Mouse (Mus musculus) G1E (cell line): ENCODE data around the gene Gramd1b. TPM values are rescaled to one million over a fixed set of nuclear protein-coding genes. Genes with fewer than 3 reads are reported as not detected.

Source experiments
- ATAC-seq: 2 replicates; pipeline ENCODE4 v1.8.0; 2016; ENCODE audit warnings: mild to moderate bottlenecking; ENCODE audit not compliant: insufficient number of reproducible peaks, poor library complexity, low FRiP score, severe bottlenecking; ENCODE audit errors: extremely low read depth
- DNase-seq: peaks from one replicate; pipeline ENCODE4 v3.0.0; 2012; ENCODE audit warnings: low spot score
- H3K27me3 ChIP-seq: 2 replicates; pipeline ENCODE4 v1.6.1; 2012; ENCODE audit warnings: mild to moderate bottlenecking, low read length, inconsistent platforms; ENCODE audit not compliant: insufficient read depth
- H3K36me3 ChIP-seq: replicated peaks from 2 replicates; pipeline ENCODE3; 2012; ENCODE audit warnings: mild to moderate bottlenecking, inconsistent platforms
- H3K4me1 ChIP-seq: 2 replicates; pipeline ENCODE4 v1.6.1; 2012; ENCODE audit warnings: low read depth, low read length, inconsistent platforms, mixed read lengths; ENCODE audit not compliant: insufficient read depth
- H3K4me3 ChIP-seq: 2 replicates; pipeline ENCODE4 v1.5.1; 2012; ENCODE audit warnings: low read depth, mild to moderate bottlenecking, inconsistent platforms, low read length, moderate library complexity, mixed read lengths
- H3K9me3 ChIP-seq: replicated peaks from 2 replicates; pipeline ENCODE4 v1.6.1; 2012; ENCODE audit warnings: inconsistent platforms
- CTCF ChIP-seq: IDR thresholded peaks from 2 replicates; pipeline ENCODE4 v1.5.1; 2012; ENCODE audit warnings: low read depth, low read length, inconsistent platforms, mixed read lengths
- GATA1 ChIP-seq: IDR thresholded peaks from 2 replicates; pipeline ENCODE4 v1.6.1; 2012; ENCODE audit warnings: borderline replicate concordance, low read length, inconsistent platforms, mixed read lengths
- GATA2 ChIP-seq: IDR thresholded peaks from 2 replicates; pipeline ENCODE4 v1.6.1; 2012; ENCODE audit warnings: low read depth, low read length, inconsistent platforms, borderline replicate concordance
- POLR2AphosphoS5 ChIP-seq: IDR thresholded peaks from 2 replicates; pipeline ENCODE4 v1.6.1; 2012; ENCODE audit warnings: low read depth, low read length, inconsistent platforms; ENCODE audit not compliant: insufficient replicate concordance
- TAL1 ChIP-seq: conservative IDR thresholded peaks from 2 replicates; pipeline ENCODE4 v1.6.1; 2012; ENCODE audit warnings: low read depth, low read length, inconsistent platforms, mixed read lengths
- polyA plus RNA-seq: library from polyadenylated mRNA; stranded (reverse); fragments of >175 nt; gene quantifications from 2 replicates; pipeline ENCODE4 v1.2.3, GENCODE M21; 2012
- total RNA-seq, 2 experiments: library from RNA; stranded (forward) in 1 of 2; stranded (reverse) in 1 of 2; fragments of 200-1000 nt in 1 of 2; fragments of >200 nt in 1 of 2; fragmentation: Nextera tagmentation in 1 of 2; gene quantifications; 2 replicates each; pipeline ENCODE4 v1.2.3; 2014 to 2017

The Gramd1b gene
- total and polyA plus RNA-seq, 3 experiments = 1.3 to 2.1 TPM; not detected in 1

DNA sequence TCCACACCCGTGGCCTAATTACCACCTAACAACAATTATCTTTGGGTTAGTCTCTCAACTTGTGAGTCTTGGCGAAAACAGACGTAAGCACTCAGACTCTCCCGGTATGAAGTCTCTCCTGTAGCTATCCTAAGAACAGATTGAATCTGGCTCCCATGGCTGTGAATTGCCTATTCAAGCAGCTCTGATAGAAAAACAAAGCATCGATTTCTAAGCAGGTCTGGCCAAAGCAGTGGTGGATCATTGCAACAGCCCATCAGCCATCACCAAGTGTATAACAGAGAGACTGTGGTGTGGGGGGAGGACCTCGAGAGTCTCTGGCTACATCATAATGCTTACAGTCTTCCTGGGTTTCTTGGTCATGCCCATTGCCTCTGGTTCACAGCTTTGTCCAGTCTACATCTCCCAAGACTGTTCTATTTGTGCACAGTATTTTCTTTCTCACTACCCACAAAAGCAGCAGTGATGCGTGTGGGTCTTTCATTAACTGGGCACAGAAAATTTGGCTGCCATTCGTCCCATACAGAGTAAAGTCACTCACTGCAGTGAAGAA lies 8.5 kb upstream of the Gramd1b start:
- Histone ChIP-seq H3K36me3 (no peaks in the 10 kb centered on the region), H3K9me3 (no peaks in the 10 kb centered on the region), H3K4me1 (no peaks in the 10 kb centered on the region), H3K27me3 (no peaks in the 10 kb centered on the region), H3K4me3 (no peak overlapping the region)
- TF ChIP-seq CTCF (no peak), TAL1 (no peak), GATA2 (no peak), GATA1 (no peak), POLR2AphosphoS5 (no peak)
- DNase-seq (no peak), ATAC-seq (no peak)

DNA sequence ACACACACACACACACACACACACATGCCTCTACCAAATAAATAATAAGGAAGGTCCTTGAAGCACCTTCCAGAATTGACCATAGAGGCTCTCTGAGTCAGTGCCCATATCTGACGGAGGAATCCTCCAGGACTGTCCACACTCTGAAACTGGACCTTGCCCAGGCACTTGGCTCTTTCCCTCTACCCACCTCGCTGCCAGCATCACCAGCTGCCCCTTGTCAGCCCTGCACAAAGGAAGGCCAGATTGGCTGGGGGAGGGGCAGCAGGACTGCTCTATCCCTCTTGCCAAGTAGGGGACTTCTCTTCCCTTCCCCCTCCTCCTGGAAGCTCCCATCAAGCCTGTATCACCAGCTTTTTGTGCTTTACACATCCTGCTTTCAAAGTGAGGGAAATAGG lies 6.5 kb upstream of the Gramd1b start:
- H3K4me1 ChIP-seq = no peaks in the 10 kb centered on the region
- H3K4me3 ChIP-seq = no peak overlapping the region
- no peaks in the 10 kb centered on the region for H3K9me3 ChIP-seq
- no peak for DNase-seq
- no peaks in the 10 kb centered on the region for H3K36me3 ChIP-seq
- no peak for TF ChIP-seq TAL1
- no peak for TF ChIP-seq CTCF
- no peak for TF ChIP-seq GATA2
- no peak for TF ChIP-seq GATA1
- no peak for TF ChIP-seq POLR2AphosphoS5
- ATAC-seq = no peak
- no peaks in the 10 kb centered on the region for H3K27me3 ChIP-seq

DNA sequence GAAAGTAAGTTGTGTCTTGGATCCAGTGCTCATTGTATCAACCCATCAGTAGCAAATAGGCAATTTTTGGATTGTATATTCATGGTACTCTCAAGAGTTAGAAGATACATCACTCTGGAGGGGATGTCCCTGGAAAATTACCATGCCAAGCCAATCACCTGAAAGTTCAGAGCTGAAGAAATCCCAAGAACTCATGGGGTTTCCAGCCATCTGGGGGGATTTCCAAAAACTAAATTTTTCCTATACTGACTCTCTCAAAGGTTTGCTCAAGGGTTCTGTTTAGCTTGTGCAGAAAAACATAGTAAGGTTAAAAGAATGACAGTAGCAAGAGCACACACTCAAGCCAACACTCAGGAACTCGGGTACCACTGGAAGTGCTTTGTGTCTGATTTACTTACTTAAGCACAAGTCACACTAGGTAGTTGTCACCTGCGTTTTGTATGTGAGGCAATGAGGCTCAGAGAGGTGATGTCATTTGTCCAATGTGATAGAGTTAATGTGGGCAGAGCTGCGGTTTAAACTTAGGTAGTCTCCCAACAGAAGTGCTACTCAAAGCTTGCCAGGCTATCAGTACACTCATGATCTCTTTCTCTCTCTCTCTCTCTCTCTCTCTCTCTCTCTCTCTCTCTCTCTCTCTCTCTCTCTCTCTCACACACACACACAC lies 6.0 kb upstream of the Gramd1b start:
- Histone ChIP-seq H3K27me3 (no peaks in the 10 kb centered on the region), H3K4me3 (no peak overlapping the region), H3K4me1 (no peaks in the 10 kb centered on the region), H3K9me3 (no peaks in the 10 kb centered on the region), H3K36me3 (no peaks in the 10 kb centered on the region)
- ATAC-seq (no peak), DNase-seq (no peak)
- TF ChIP-seq CTCF (no peak), TAL1 (no peak), GATA2 (no peak), POLR2AphosphoS5 (no peak), GATA1 (no peak)

DNA sequence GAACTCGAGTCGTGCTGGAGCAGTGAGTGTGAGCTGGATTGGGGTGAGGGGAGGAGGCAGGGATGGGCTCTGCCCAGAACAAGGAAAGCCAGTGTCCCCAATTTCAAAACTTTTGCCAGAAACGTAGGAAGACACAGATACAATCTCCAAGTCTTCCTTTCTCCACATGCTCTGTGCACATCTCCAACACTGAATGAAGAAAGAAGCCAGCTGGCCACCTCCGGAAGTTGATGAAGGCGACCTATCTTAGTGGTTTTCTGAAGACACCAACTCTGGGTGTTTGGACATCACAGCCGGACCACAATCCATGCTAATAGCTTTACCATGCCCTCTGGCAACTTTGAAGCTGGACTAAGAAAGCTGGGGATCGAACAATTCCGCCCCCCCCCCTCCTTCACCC lies 647 bp downstream of the Gramd1b start:
- ATAC-seq = no peak
- DNase-seq = no peak
- Histone ChIP-seq H3K4me1 (no peaks in the 10 kb centered on the region), H3K4me3 (no peak overlapping the region), H3K27me3 (no peaks in the 10 kb centered on the region), H3K36me3 (no peaks in the 10 kb centered on the region), H3K9me3 (peaks cover 9% of the 10 kb centered on the region)
- no peak for TF ChIP-seq POLR2AphosphoS5
- no peak for TF ChIP-seq CTCF
- TF ChIP-seq GATA2 = no peak
- TF ChIP-seq TAL1 = no peak
- no peak for TF ChIP-seq GATA1

DNA sequence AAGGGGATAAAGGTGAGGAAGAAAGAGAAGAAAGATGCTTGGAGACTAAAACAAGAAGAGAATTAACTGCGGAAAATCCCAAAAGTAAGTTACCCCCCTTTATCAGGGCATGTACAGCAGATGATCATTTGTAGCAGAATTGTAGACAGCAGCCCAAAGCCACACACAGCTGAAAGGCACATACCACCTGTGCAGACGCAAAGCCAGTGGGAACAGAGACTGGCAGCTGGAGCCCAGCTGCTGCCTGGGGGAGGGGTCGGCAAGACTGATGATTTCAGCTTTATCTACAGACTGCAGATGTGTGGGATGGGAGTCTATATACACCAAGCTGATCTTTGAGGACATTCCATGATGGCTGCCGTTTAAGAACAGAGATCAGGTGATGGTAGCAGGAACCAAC lies 2.5 kb downstream of the Gramd1b start:
- DNase-seq (no peak), ATAC-seq (no peak)
- Histone ChIP-seq H3K4me1 (no peaks in the 10 kb centered on the region), H3K36me3 (no peaks in the 10 kb centered on the region), H3K27me3 (no peaks in the 10 kb centered on the region), H3K9me3 (peaks cover 9% of the 10 kb centered on the region), H3K4me3 (no peak overlapping the region)
- TF ChIP-seq GATA2 (no peak), CTCF (no peak), GATA1 (no peak), POLR2AphosphoS5 (no peak), TAL1 (no peak)

DNA sequence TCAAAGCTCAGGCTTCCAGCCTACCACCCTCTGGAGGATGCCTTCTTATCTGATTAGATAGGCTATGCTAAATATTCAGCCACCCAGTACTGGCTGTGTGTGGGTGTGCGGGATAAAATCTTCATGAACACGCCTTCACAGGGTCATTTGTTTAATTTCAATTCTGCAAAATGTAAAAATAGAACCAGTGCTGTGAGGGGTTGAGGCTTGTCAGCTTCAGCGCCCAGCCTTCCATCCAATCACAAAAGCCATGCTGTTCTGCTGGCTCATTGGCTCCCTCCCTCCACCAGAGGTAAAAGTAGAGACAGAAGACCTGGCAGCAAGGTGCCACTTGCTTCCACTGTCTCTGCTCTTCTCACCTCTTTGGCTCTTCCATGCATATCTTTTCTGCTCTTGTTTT lies 4.3 kb downstream of the Gramd1b start:
- Histone ChIP-seq H3K4me3 (no peak overlapping the region), H3K36me3 (no peaks in the 10 kb centered on the region), H3K27me3 (no peaks in the 10 kb centered on the region), H3K4me1 (no peaks in the 10 kb centered on the region), H3K9me3 (peaks cover 10% of the 10 kb centered on the region)
- DNase-seq = no peak
- no peak for TF ChIP-seq TAL1
- TF ChIP-seq POLR2AphosphoS5 = no peak
- no peak for TF ChIP-seq GATA2
- TF ChIP-seq GATA1 = no peak
- TF ChIP-seq CTCF = no peak
- ATAC-seq = no peak

DNA sequence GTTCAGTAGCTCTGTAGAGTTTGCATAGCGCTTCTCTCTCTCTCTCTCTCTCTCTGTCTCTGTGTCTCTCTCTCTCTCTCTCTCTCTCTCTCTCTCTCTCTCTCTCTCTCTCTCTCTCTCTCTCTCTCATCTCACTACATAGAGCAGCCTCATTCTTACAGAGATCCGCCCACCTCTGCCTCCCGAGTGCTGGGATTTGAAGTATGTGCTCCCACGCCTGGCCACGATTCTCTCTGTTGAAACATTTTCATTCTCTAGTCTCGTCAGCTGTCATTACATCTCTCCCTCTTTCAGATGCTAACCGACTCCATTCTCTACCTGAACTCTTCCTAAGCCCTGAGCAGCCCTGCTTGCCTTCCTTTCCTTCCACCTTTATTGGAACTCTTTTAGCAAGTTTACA lies 9.0 kb downstream of the Gramd1b start:
- Histone ChIP-seq H3K4me1 (no peaks in the 10 kb centered on the region), H3K36me3 (no peaks in the 10 kb centered on the region), H3K9me3 (0 out of 2 replicates have a peak, but pooled peaks cover 2% of the 10 kb centered on the region), H3K4me3 (no peak overlapping the region), H3K27me3 (no peaks in the 10 kb centered on the region)
- ATAC-seq (no peak), DNase-seq (no peak)
- TF ChIP-seq GATA2 = no peak
- TF ChIP-seq POLR2AphosphoS5 = no peak
- TF ChIP-seq CTCF = no peak
- TF ChIP-seq GATA1 = no peak
- no peak for TF ChIP-seq TAL1
